Mouse (Mus musculus) megakaryocyte, embryonic 14.5 days (primary cell): ENCODE measurements around the gene Gm20388.

ENCODE experiments used
- FLI1 ChIP-seq: IDR thresholded peaks from 2 replicates; pipeline ENCODE4 v1.6.1; 2012; ENCODE audit warnings: low read length, inconsistent platforms, mixed read lengths
- GATA1 ChIP-seq: IDR thresholded peaks from 3 replicates; pipeline ENCODE4 v1.6.1; 2012; ENCODE audit warnings: mixed read lengths, low read length, inconsistent platforms, borderline replicate concordance

- no peak for TF ChIP-seq GATA1
- no peak for TF ChIP-seq FLI1
These were observed 487.1 kb downstream of the Gm20388 start for GRCm38 (mm10) chr8:120397444-120398411.
